Mouse (Mus musculus): ENCODE results near the gene Mex3a.
A peak's percentile ranks its signal among the peaks of the same experiment; 100 is the strongest.

DNA sequence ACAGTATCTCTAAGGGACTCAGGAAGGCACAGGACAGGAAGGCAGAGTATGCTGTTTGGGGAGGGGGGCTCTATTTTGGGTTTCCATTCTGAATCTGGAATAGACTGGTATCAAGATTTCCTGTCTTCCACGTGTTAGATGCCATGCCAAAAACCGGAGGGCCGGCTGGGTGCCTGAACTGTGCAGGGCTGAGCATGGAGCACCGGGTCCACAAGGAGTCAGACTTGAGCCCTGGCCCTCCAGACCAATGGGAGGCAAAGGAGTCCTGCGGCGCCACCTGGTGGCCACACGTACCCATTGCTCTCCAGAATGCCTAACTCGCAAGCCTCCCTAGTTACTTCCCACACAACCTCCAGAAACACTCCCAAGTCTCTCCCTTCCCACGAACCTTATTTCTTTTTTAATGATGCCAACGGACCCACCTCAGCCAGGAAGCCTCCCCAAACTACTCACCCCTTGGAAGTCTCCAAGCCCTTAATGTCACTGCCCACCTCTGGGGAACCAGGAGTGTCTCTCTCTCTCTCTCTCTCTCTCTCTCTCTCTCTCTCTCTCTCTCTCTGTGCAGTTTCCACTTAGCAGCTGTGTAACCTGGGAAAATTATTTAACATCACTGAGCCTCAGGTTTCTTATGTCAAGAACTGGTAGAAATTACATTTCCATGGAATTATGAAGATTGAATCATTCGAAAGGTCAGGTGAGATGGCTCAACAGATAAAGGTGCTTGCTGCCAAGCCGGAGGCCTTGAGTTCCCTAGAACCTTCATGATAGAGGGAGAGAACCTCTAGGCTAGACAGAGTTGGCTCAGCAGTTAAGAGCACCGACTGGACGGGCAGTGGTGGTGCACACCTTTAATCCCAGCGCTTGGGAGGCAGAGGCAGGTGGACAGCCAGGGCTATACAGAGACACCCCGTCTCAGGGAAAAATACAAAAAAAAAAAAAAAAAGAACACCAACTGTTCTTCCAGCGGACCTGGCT is 5.8 kb upstream of the Mex3a start:
- no peak for TF ChIP-seq E2F4 (IDR thresholded peaks at IDR 0.05; ENCODE audit: insufficient read depth)
- TF ChIP-seq POLR2A (IDR thresholded peaks at IDR 0.05; ENCODE audit: insufficient read length, low read depth), result peak; percentile 28
- TF ChIP-seq USF1 (IDR thresholded peaks at IDR 0.05; ENCODE audit: low read depth), result no peak
- TF ChIP-seq MYOG (IDR thresholded peaks at IDR 0.05; ENCODE audit: control insufficient read depth in 1 of 3, insufficient read depth in 1 of 3, insufficient read length in 2 of 3, low read depth in 2 of 3), result peak in 1 of 3 experiments; percentile 5

Measured in myocyte (in vitro differentiated cells).